Mouse (Mus musculus): ENCODE data around the gene Adat3. TPM values are rescaled to one million over a fixed set of nuclear protein-coding genes. Genes with fewer than 3 reads are reported as not detected.
"Not testable (repeated sequence)": the region's sequence is repeated elsewhere in the genome, so short reads cannot be mapped to it uniquely, and the experiment has no call there.

Gene Adat3
- total RNA-seq, 1 experiment from 2014 or later, result not detected

- 0 out of 2 replicates have a peak, but pooled peaks have one; percentile 5 for ATAC-seq (replicated peaks; ENCODE audit: insufficient number of reproducible peaks, low FRiP score, low TSS enrichment, poor library complexity, severe bottlenecking)
Observed at GRCm38 (mm10) chr10:80623457-80624191, 20.9 kb downstream of the Adat3 start.

- ATAC-seq (replicated peaks; ENCODE audit: insufficient number of reproducible peaks, low FRiP score, low TSS enrichment, poor library complexity, severe bottlenecking), result no peak
Observed at GRCm38 (mm10) chr10:80625764-80626163, 23.1 kb downstream of the Adat3 start.

- ATAC-seq (replicated peaks; ENCODE audit: insufficient number of reproducible peaks, low FRiP score, low TSS enrichment, poor library complexity, severe bottlenecking), result no peak
Observed at GRCm38 (mm10) chr10:80627685-80628084, 25.0 kb downstream of the Adat3 start.

GRCm38 (mm10) chr10:80628925-80629324, 26.2 kb downstream of the Adat3 start:
- ATAC-seq (replicated peaks; ENCODE audit: insufficient number of reproducible peaks, low FRiP score, low TSS enrichment, poor library complexity, severe bottlenecking), result no peak

- no peak for ATAC-seq (replicated peaks; ENCODE audit: insufficient number of reproducible peaks, low FRiP score, low TSS enrichment, poor library complexity, severe bottlenecking)
Observed at GRCm38 (mm10) chr10:80635345-80635744, 32.7 kb downstream of the Adat3 start.

- ATAC-seq (replicated peaks; ENCODE audit: insufficient number of reproducible peaks, low FRiP score, low TSS enrichment, poor library complexity, severe bottlenecking), result no peak
Observed at GRCm38 (mm10) chr10:80646936-80647335, 44.3 kb downstream of the Adat3 start.

- ATAC-seq (replicated peaks; ENCODE audit: insufficient number of reproducible peaks, low FRiP score, low TSS enrichment, poor library complexity, severe bottlenecking), result not testable (repeated sequence)
Observed at GRCm38 (mm10) chr10:80649910-80650309, 47.2 kb downstream of the Adat3 start.

- ATAC-seq (replicated peaks; ENCODE audit: insufficient number of reproducible peaks, low FRiP score, low TSS enrichment, poor library complexity, severe bottlenecking), result no peak
Observed at GRCm38 (mm10) chr10:80650392-80650791, 47.7 kb downstream of the Adat3 start.

GRCm38 (mm10) chr10:80653156-80653720, 50.6 kb downstream of the Adat3 start:
- no peak for ATAC-seq (replicated peaks; ENCODE audit: insufficient number of reproducible peaks, low FRiP score, low TSS enrichment, poor library complexity, severe bottlenecking)

- ATAC-seq (replicated peaks; ENCODE audit: insufficient number of reproducible peaks, low FRiP score, low TSS enrichment, poor library complexity, severe bottlenecking), result no peak
Observed at GRCm38 (mm10) chr10:80654866-80655265, 52.2 kb downstream of the Adat3 start.

- ATAC-seq (replicated peaks; ENCODE audit: insufficient number of reproducible peaks, low FRiP score, low TSS enrichment, poor library complexity, severe bottlenecking), result no peak
Observed at GRCm38 (mm10) chr10:80655406-80656129, 52.9 kb downstream of the Adat3 start.

GRCm38 (mm10) chr10:80656130-80656862, 53.6 kb downstream of the Adat3 start:
- ATAC-seq (replicated peaks; ENCODE audit: insufficient number of reproducible peaks, low FRiP score, low TSS enrichment, poor library complexity, severe bottlenecking), result peak; percentile 77

GRCm38 (mm10) chr10:80656863-80657623, 54.4 kb downstream of the Adat3 start, which contains the start of gene Btbd2:
TSS of gene Btbd2 (minus strand) at chr10:80657071.
- ATAC-seq (replicated peaks; ENCODE audit: insufficient number of reproducible peaks, low FRiP score, low TSS enrichment, poor library complexity, severe bottlenecking), result peak; percentile 11; the same call in 1 of the 2 replicates

Other genes starting within 250 kb of the Adat3 start
- not detected in 3 replicates for gene Plk5, start 246.4 kb upstream of the Adat3 start, total RNA-seq (2017)
- gene Mex3d, start 215.2 kb upstream of the Adat3 start, total RNA-seq (2017), result 4.1 to 5.3 TPM (median 5.2 TPM) in 3 replicates
- 11.4 to 34.6 TPM (median 18.6 TPM) in 3 replicates for gene Mbd3, start 203.3 kb upstream of the Adat3 start, total RNA-seq (2017)
- gene Uqcr11, start 196.1 kb upstream of the Adat3 start, total RNA-seq (2017), result 56.9 to 82.5 TPM (median 76.8 TPM) in 3 replicates
- 18.9 to 30.0 TPM (median 26.1 TPM) in 3 replicates for gene Tcf3, start 169.2 kb upstream of the Adat3 start, total RNA-seq (2017)
- not detected in 3 replicates for gene Onecut3, start 108.0 kb upstream of the Adat3 start, total RNA-seq (2017)
- gene Atp8b3, start 63.8 kb upstream of the Adat3 start, total RNA-seq (2017), result 1.0 to 1.6 TPM in 2 of 3 replicates, not detected in the other
- gene Rexo1, start 41.3 kb upstream of the Adat3 start, total RNA-seq (2017), result 21.1 to 32.2 TPM (median 24.1 TPM) in 3 replicates
- gene Klf16, start 25.6 kb upstream of the Adat3 start, total RNA-seq (2017), result 5.1 to 8.5 TPM (median 8.2 TPM) in 3 replicates
- gene Abhd17a, start 12.5 kb upstream of the Adat3 start, total RNA-seq (2017), result 15.2 to 20.8 TPM (median 17.0 TPM) in 3 replicates
- gene Scamp4, start within 50 bp of the Adat3 start, total RNA-seq (2017), result 6.0 to 11.2 TPM (median 7.9 TPM) in 3 replicates
- 0.78 to 1.0 TPM in 2 of 3 replicates, not detected in the other for gene Gm49322, start 3.1 kb downstream of the Adat3 start, total RNA-seq (2017)
- gene Csnk1g2, start 20.0 kb downstream of the Adat3 start, total RNA-seq (2017), result 174 to 193 TPM (median 192 TPM) in 3 replicates
- gene Btbd2, start 54.2 kb downstream of the Adat3 start, total RNA-seq (2017), result 14.6 to 23.9 TPM (median 23.1 TPM) in 3 replicates
- 56.7 to 115 TPM (median 94.0 TPM) in 3 replicates for gene Mknk2, start 75.2 kb downstream of the Adat3 start, total RNA-seq (2017)
- gene Mob3a, start 99.1 kb downstream of the Adat3 start, total RNA-seq (2017), result 57.4 to 129 TPM (median 87.2 TPM) in 3 replicates
- 10.6 to 17.9 TPM (median 17.1 TPM) in 3 replicates for gene Izumo4, start 99.3 kb downstream of the Adat3 start, total RNA-seq (2017)
- 65.5 to 110 TPM (median 103 TPM) in 3 replicates for gene Ap3d1, start 139.4 kb downstream of the Adat3 start, total RNA-seq (2017)
- 5.2 to 17.7 TPM (median 6.3 TPM) in 3 replicates for gene Dot1l, start 152.3 kb downstream of the Adat3 start, total RNA-seq (2017)
- gene Sf3a2, start 195.3 kb downstream of the Adat3 start, total RNA-seq (2017), result 9.4 to 23.3 TPM (median 10.7 TPM) in 3 replicates
- 29.4 to 59.3 TPM (median 41.3 TPM) in 3 replicates for gene Plekhj1, start 195.7 kb downstream of the Adat3 start, total RNA-seq (2017)
- gene Amh, start 202.4 kb downstream of the Adat3 start, total RNA-seq (2017), result not detected in 3 replicates
- gene Jsrp1, start 210.6 kb downstream of the Adat3 start, total RNA-seq (2017), result not detected in 3 replicates
- 242 to 281 TPM (median 259 TPM) in 3 replicates for gene Oaz1, start 223.8 kb downstream of the Adat3 start, total RNA-seq (2017)
- gene Lingo3, start 241.2 kb downstream of the Adat3 start, total RNA-seq (2017), result not detected in 3 replicates